Mouse (Mus musculus) CH12.LX (cell line): ENCODE results near the gene Svep1. TPM values are rescaled to one million over a fixed set of nuclear protein-coding genes. Genes with fewer than 3 reads are reported as not detected.

ENCODE experiments used
- DNase-seq: peaks from one replicate; pipeline ENCODE4 v3.0.0-alpha.2; 2013; ENCODE audit errors: extremely low read depth
- H3K27ac ChIP-seq: 2 replicates; pipeline ENCODE4 v1.5.1; 2012; ENCODE audit warnings: low read depth, mild to moderate bottlenecking, control low read depth, moderate library complexity; ENCODE audit not compliant: insufficient read depth
- H3K27me3 ChIP-seq: replicated peaks from 2 replicates; pipeline ENCODE3; 2012; ENCODE audit warnings: inconsistent platforms
- H3K36me3 ChIP-seq, 2 experiments: replicated peaks in 1 of 2; 2 replicates each; pipeline versions ENCODE3 to v1.6.1; 2012; ENCODE audit warnings: inconsistent platforms in 1 of 2, low read length in 1 of 2, mild to moderate bottlenecking in 1 of 2, mixed read lengths in 1 of 2, moderate library complexity in 1 of 2; ENCODE audit not compliant: control insufficient read depth in 1 of 2, insufficient read depth in 1 of 2
- H3K4me1 ChIP-seq, 2 experiments: 2 replicates each; pipeline ENCODE4 v1.6.1; 2012; ENCODE audit warnings: inconsistent platforms in 1 of 2, moderate library complexity in 1 of 2; ENCODE audit not compliant: insufficient read depth in 2 of 2, control insufficient read depth in 1 of 2
- H3K4me2 ChIP-seq: 2 replicates; pipeline ENCODE4 v1.6.1; 2012; ENCODE audit warnings: low read depth, mild to moderate bottlenecking, control low read depth; ENCODE audit not compliant: poor library complexity, insufficient read depth, severe bottlenecking
- H3K4me3 ChIP-seq, 3 experiments: fragments of 150-350 bp in 1 of 3; sonication (generic) in 1 of 3; replicated peaks in 1 of 3; 2 replicates each; pipeline versions ENCODE3 to v1.5.1; 2011 to 2012; ENCODE audit warnings: low read depth in 2 of 3, low read length in 2 of 3, mild to moderate bottlenecking in 2 of 3, moderate library complexity in 2 of 3, control low read depth in 1 of 3, improper control_type of control experiment in 1 of 3, inconsistent platforms in 1 of 3, mixed read lengths in 1 of 3; ENCODE audit not compliant: poor library complexity in 1 of 3
- H3K79me2 ChIP-seq: replicated peaks from 2 replicates; pipeline ENCODE4 v1.6.1; 2012; ENCODE audit warnings: mild to moderate bottlenecking, moderate library complexity; ENCODE audit not compliant: control insufficient read depth, poor library complexity, insufficient read depth, severe bottlenecking; ENCODE audit errors: extremely low read depth
- H3K9ac ChIP-seq: 2 replicates; pipeline ENCODE4 v1.6.1; 2012; ENCODE audit warnings: low read depth, mild to moderate bottlenecking, control low read depth, moderate library complexity; ENCODE audit not compliant: insufficient read depth
- H3K9me3 ChIP-seq: replicated peaks from 2 replicates; pipeline ENCODE3; 2012; ENCODE audit warnings: low read length, inconsistent platforms, mixed read lengths
- BHLHE40 ChIP-seq: IDR thresholded peaks from 2 replicates; pipeline ENCODE4 v1.6.1; 2011; ENCODE audit warnings: mild to moderate bottlenecking, low read depth, low read length, improper control_type of control experiment
- E2F4 ChIP-seq: IDR thresholded peaks from 2 replicates; pipeline ENCODE4 v1.6.1; 2011; ENCODE audit warnings: low read depth, low read length, improper control_type of control experiment; ENCODE audit not compliant: insufficient replicate concordance
- EP300 ChIP-seq: IDR thresholded peaks from 2 replicates; pipeline ENCODE4 v1.6.1; 2011; ENCODE audit warnings: low read length, improper control_type of control experiment
- ETS1 ChIP-seq: conservative IDR thresholded peaks from 2 replicates; pipeline ENCODE4 v1.6.1; 2012; ENCODE audit warnings: low read depth, mild to moderate bottlenecking, inconsistent platforms, low read length, improper control_type of control experiment, moderate library complexity
- IRF4 ChIP-seq: IDR thresholded peaks from 2 replicates; pipeline ENCODE4 v1.6.1; 2014; ENCODE audit warnings: low read depth, mild to moderate bottlenecking, inconsistent platforms, low read length, improper control_type of control experiment
- JUN ChIP-seq: IDR thresholded peaks from 2 replicates; pipeline ENCODE4 v1.6.1; 2011; ENCODE audit warnings: low read depth, mild to moderate bottlenecking, low read length, improper control_type of control experiment, moderate library complexity; ENCODE audit not compliant: insufficient read depth
- MAFK ChIP-seq: IDR thresholded peaks from 2 replicates; pipeline ENCODE4 v1.6.1; 2011; ENCODE audit warnings: low read length, improper control_type of control experiment; ENCODE audit not compliant: insufficient replicate concordance
- MAX ChIP-seq: IDR thresholded peaks from 2 replicates; pipeline ENCODE4 v1.6.1; 2011; ENCODE audit warnings: low read length, improper control_type of control experiment
- MYC ChIP-seq: IDR thresholded peaks from 2 replicates; pipeline ENCODE4 v1.6.1; 2011; ENCODE audit warnings: low read depth, mild to moderate bottlenecking, improper control_type of control experiment, low read length
- NELFE ChIP-seq: IDR thresholded peaks from 2 replicates; pipeline ENCODE4 v1.6.1; 2011; ENCODE audit warnings: low read depth, low read length, improper control_type of control experiment
- PAX5 ChIP-seq: IDR thresholded peaks from 2 replicates; pipeline ENCODE4 v1.6.1; 2012; ENCODE audit warnings: low read length, inconsistent platforms, mixed read lengths
- POLR2A ChIP-seq: IDR thresholded peaks from 2 replicates; pipeline ENCODE4 v1.6.1; 2011; ENCODE audit warnings: low read depth, mild to moderate bottlenecking, improper control_type of control experiment, low read length
- RAD21 ChIP-seq: IDR thresholded peaks from 2 replicates; pipeline ENCODE4 v1.6.1; 2011; ENCODE audit warnings: low read depth, mild to moderate bottlenecking, low read length, improper control_type of control experiment, moderate library complexity
- RCOR1 ChIP-seq: conservative IDR thresholded peaks from 2 replicates; pipeline ENCODE4 v1.6.1; 2012; ENCODE audit warnings: low read depth, mild to moderate bottlenecking, inconsistent platforms, low read length, improper control_type of control experiment
- SIN3A ChIP-seq: IDR thresholded peaks from 2 replicates; pipeline ENCODE4 v1.6.1; 2012; ENCODE audit warnings: low read length, improper control_type of control experiment, inconsistent platforms
- SMC3 ChIP-seq: IDR thresholded peaks from 2 replicates; pipeline ENCODE4 v1.6.1; 2011; ENCODE audit warnings: low read depth, low read length, improper control_type of control experiment
- dilution Hi-C: fragments of 300-500 bp; cut with MboI; formaldehyde crosslinking; loops from 2 replicates; pipeline ENCODE4 v1.14.3; 2020; ENCODE audit warnings: low sequenced_read_pairs; ENCODE audit not compliant: extremely low pct_unique_long_range_greater_than_20kb, extremely low pct_ligation_motif_present
- in situ Hi-C: fragments of 300-500 bp; cut with MboI; formaldehyde crosslinking; loops from 3 replicates; pipeline ENCODE4 v1.14.3; 2019; ENCODE audit warnings: low sequenced_read_pairs, low pct_ligation_motif_present, low pct_unique_long_range_greater_than_20kb, mixed read lengths
- polyA plus RNA-seq: library from polyadenylated mRNA; unstranded; fragments of >175 nt; gene quantifications from 2 replicates; pipeline ENCODE4 v1.2.1, GENCODE M21; 2012; ENCODE audit warnings: low read depth; ENCODE audit not compliant: insufficient read length
- total RNA-seq, 2 experiments: library from RNA; depleted of rRNA; stranded (reverse); fragments of 300-350 nt in 1 of 2; fragments of >200 nt in 1 of 2; gene quantifications; 2 replicates each; pipeline ENCODE4 v1.2.3; 2012 to 2014

Gene Svep1
- total and polyA plus RNA-seq, 3 experiments = not detected

DNA sequence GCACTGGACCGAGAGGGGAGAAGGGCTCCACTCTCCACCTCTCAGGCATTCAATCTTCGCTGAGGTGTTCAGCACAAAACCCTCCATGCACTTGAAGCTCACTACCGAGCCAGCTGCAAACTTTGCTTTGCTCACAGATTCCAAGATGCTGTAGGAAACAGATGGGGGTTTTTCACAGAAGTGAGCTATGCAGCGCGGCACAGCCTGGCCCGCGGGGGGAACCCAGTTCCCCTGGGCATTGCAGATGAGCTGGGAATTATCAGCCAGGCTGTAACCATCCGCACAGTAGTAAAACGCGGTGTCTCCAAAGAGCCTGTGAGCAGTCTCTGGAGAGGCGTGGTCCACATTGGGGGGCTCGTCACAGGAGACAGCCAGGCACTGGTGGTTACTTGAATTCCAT is 133.8 kb downstream of the Svep1 start:
- dilution Hi-C loops = no loop called here
- no peaks in the 10 kb centered on the region for H3K27me3 ChIP-seq

DNA sequence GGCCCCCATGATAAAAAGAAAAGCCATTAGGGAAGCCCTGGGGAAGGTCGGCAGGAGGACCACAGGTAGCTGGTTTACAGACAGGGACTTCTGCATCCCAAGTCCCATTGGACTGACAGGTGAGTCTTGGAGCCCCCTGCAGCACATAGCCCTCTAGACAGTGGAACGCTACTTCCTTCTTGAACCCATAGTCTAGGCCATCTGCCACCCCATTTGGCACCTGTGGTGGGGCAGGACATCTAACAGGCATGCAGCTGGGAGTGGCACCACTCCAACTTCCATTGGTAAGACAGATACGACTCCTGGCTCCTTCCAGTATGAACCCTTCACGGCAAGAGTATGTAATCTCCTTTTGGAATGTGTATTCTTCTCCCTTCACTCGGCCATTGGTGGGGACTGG is 137.8 kb downstream of the Svep1 start:
- dilution Hi-C loops = no loop called here
- no peaks in the 10 kb centered on the region for H3K9me3 ChIP-seq
- TF ChIP-seq RAD21 (no peak), SIN3A (no peak), RCOR1 (no peak), MAFK (no peak), EP300 (no peak), MAX (no peak), JUN (no peak), POLR2A (no peak), MYC (no peak), PAX5 (no peak)

More for the DNA sequence above, 133.8 kb downstream of the Svep1 start:
- peaks cover 8 to 16% of the 10 kb centered on the region in 2 experiments for H3K4me1 ChIP-seq
- H3K4me3 ChIP-seq = no peak overlapping the region
- H3K79me2 ChIP-seq = no peaks in the 10 kb centered on the region
- in situ Hi-C loops = loop anchor here (10.0 kb wide), 2 partner anchors 118 to 168 kb away; partner anchors contain the start of gene Txn1
- no peaks in the 10 kb centered on the region for H3K9me3 ChIP-seq
- no peaks in the 10 kb centered on the region for H3K36me3 ChIP-seq
- no peak overlapping the region for H3K9ac ChIP-seq
- no peak for TF ChIP-seq SMC3
- TF ChIP-seq ETS1 = peak; percentile 37; the same call in 1 of the 2 replicates
- 0 out of 2 replicates have a peak, but pooled peaks have one; percentile 10 for TF ChIP-seq BHLHE40
- TF ChIP-seq NELFE = no peak
- TF ChIP-seq IRF4 = 0 out of 2 replicates have a peak, but pooled peaks have one; percentile 10
- peak; percentile 52 for TF ChIP-seq EP300
- TF ChIP-seq E2F4 = no peak
- no peak for TF ChIP-seq MYC
- TF ChIP-seq, all 38 proteins: peak for 4
- DNase-seq = peak; percentile 59
- Histone ChIP-seq H3K27ac (no peak overlapping the region), H3K4me2 (peak overlapping the region; percentile 42; the same call in 1 of the 2 replicates)

More for the DNA sequence above, 137.8 kb downstream of the Svep1 start:
- Histone ChIP-seq H3K4me1 (peaks cover 8 to 16% of the 10 kb centered on the region in 2 experiments), H3K27me3 (no peaks in the 10 kb centered on the region), H3K79me2 (no peaks in the 10 kb centered on the region), H3K9ac (no peak overlapping the region), H3K4me3 (no peak overlapping the region), H3K36me3 (no peaks in the 10 kb centered on the region), H3K4me2 (no peak overlapping the region), H3K27ac (no peak overlapping the region)
- in situ Hi-C loops = no loop called here
- DNase-seq = no peak
